Mouse (Mus musculus) right cerebral cortex, postnatal 25 days (tissue): ENCODE measurements around the gene Phldb2.

Experiments
- DNase-seq: peaks from one replicate; pipeline ENCODE4 v3.0.0; 2022

Gene Phldb2

GRCm38 (mm10) chr16:45945649-45946048 lies 7.7 kb downstream of the Phldb2 start:
- no peak for DNase-seq

- no peak for DNase-seq
Measured at GRCm38 (mm10) chr16:45945174-45945631, 8.2 kb downstream of the Phldb2 start.

DNA sequence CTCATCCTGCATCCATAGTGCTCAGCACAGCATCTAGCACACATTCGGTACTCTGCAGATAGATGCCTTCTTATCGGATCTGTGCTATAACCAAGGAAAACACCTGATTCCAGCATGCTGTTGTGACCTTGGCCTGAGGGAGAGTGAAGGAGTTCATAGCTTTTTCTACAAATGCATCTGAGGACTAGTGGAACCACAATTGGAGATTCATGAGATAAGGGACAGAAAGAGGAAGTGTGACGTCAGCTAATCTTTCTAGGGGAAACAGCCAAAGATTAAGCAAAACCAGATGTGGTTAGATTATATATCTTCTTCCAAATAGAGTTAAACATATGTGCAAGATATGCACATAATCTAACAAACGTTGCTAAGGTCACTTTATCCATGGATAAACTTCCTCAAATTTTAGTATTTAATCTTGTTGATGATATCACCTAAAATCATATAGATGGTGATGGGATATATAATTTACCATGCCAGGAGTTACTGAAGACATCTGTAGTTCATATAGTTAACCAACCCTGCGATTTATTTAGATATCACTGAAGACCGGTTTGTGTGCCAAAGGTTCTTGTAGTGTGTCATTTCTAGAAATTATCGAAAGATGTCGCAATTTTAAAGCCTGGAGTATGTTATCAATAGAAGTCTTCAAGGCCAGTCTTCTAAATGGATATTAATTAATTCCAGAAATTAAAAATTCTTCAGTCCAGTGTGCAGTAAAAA lies 11.1 kb downstream of the Phldb2 start:
- no peak for DNase-seq

DNA sequence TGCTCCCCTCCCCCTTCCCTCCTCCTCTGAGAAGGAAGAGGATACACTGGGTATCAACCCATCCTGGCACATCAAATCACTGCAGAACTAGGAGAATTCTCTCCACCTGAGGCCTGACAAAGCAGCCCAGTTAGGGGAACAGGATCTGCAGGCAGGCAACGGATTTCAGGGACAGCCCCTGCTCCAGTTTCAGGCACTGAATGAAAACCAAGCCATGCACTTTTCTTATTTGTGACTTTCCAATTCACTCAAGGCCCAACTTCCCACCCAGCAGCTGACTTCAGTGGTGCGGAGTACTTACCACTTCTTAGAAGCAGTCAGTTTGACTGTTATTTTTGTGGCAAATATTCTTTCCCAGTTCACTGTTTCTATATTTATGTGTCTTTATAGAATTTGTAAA lies 12.7 kb downstream of the Phldb2 start:
- DNase-seq: no peak

GRCm38 (mm10) chr16:45939436-45939835 lies 14.0 kb downstream of the Phldb2 start:
- no peak for DNase-seq

- DNase-seq: no peak
Measured at GRCm38 (mm10) chr16:45937381-45937780, 16.0 kb downstream of the Phldb2 start.

- no peak for DNase-seq
Measured at GRCm38 (mm10) chr16:45936521-45936920, 16.9 kb downstream of the Phldb2 start.

DNA sequence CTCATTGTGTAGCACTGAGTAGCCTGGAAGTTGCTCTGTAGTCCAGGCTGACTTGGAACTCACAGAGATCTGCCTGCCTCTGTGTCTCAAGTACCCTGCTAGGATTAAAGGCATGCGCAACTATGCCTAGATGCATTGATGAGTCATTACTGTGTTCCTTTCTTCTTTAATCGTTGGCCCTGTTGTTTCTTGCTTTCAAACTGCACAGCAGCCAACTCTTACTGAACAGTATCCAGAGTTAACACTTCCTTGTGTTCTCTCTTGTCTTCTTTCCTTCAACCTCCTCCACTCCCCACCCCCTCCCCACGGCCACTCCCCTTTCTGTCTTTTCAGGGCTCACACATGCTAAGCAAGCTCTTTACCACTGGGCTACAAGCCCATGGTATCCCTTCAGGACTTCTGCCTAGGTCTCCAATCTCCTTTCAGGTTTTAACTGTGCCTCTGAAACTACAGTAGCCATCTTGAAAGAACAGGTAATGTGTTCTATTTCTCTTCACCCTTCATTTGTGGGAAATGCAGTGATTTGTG lies 17.4 kb downstream of the Phldb2 start:
- no peak for DNase-seq

DNA sequence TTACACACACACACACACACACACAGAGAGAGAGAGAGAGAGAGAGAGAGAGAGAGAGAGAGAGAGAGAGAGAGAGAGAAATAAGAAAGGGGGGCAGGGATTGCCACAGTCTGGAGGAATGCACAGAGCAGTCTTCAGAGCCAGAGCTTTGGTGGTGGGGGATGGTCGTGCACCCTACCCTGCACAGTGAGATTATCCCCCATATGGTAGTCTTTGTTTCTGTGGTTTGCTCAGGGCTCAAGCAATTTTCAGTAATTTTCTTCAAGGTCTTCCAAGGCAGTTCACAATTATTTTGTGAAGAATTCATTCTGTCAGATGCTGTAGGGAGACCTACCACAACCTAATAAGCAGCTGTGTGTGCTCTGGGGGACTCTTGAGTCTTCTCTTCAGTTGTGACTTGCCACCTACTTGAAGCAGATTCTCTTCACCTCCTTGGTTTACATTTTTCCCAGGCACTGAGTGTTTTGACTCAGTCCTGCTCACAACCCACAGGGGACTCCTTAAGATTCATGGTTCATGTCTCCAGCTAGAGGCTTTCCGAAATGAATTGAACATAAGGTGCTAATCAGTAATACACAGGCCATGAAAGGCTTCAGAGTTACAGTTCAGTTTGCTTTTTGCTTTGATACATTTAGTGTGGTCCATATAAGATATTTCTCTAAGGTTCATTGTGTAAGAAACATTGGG lies 18.5 kb downstream of the Phldb2 start:
- DNase-seq: no peak

GRCm38 (mm10) chr16:45930308-45930707 lies 23.1 kb downstream of the Phldb2 start:
- no peak for DNase-seq

DNA sequence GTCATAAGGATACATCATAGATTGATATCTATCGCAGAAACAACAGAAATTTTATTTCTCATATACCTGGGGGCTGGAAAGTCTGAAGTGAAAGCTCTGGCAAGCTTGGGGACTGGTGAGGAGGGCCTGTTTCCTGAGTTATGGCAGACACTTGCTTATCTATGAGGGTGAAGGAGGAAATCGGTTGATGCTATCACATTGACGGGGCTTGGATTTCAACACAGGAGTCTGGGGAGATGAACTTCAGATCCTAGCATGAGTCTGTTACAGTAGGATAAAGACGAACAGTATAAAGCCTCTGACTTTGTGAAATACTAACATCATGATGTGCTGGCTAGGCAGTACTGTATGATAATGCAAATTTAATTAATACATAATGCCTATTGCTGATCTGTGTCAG lies 25.3 kb downstream of the Phldb2 start:
- no peak for DNase-seq

DNA sequence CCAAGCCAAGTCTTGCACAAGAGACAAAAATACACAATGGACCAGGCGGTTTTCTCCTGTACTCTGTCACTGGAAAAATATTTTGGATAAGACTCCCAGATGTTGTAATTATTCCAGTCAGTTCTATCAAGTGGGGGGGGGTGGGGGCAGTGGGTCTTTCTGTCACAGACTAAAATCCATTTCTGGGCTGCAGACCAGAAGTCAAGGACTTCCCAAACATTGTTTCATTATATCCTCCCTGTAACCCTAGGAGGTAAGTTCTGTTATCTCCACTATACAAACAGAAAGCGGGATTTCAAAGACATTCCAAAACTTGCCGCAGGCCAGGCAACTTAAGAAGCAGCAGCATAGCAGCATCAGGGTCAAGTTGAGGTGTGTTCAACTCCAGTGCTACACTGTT lies 25.8 kb downstream of the Phldb2 start:
- no peak for DNase-seq

DNA sequence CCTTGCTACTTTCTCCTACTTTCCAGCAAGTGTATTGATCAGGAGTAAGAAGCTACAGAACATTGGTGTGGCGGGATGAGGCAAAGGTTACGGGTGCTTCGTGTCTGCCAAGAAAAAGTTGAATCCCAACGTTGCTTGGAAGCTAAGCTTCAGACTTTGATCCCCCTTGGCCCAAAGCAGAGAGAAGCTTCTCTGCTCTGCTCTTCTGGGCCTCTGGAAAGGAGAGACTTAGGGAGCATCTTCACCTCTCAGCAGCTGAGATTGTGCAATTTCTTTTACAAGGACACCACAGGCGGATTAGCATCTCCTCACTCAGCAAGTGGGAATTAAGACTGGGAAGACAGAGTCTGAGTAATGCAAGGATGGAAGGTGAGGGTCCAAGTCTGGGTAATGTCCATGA lies 26.5 kb downstream of the Phldb2 start:
- DNase-seq: no peak

- no peak for DNase-seq
Measured at GRCm38 (mm10) chr16:45923731-45924424, 29.5 kb downstream of the Phldb2 start.

DNA sequence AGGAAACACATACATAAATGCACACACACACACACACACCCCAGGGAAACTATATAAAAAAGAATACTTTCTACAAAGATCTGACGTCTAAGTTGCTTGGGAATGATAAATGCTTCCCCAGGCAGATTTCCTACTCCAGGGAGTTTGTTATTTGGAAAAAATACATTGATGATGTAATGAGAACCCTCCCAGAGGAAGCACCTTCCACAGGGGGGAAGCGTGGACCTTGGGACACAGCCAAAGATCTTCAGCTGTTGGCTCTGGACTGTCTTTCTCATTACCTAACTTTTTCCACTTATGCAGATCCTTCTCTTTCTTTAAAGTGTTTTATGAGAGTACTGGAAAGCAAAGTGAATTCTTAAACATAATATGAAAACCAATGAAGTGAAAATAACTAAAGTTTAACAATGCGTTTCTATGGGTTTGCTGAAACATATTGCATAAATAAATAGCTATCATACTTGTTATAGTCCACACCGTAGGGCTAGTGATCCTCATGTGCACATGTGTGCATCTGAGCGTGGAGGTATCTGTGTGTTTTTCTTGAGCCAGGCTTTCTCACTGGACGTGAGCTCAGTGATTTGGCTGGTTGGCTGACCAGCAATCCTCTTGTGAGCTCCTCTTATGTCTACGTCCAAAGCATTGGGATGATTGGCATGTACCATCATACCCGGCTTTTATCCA lies 30.7 kb downstream of the Phldb2 start:
- no peak for DNase-seq

GRCm38 (mm10) chr16:45919572-45919971 lies 33.8 kb downstream of the Phldb2 start:
- no peak for DNase-seq

DNA sequence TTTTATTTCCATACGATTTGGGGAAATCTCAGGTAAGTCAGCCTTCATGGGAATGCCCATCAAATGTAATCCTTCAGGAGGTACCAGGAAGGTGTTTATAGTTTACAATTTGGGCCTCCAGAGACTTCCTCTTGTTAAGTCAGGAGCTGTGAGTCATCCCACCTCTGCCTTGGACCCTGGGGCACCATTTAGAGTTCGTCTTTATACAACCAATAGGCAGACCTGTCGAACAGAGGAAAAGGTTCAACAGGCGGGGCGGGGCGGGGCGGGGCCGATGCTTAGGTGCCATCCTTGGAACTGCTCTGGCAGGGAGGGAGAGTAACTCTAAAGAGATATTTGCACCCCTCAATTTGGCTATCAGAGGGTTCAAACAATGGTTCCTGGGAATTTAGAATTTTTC lies 49.8 kb downstream of the Phldb2 start:
- no peak for DNase-seq

DNA sequence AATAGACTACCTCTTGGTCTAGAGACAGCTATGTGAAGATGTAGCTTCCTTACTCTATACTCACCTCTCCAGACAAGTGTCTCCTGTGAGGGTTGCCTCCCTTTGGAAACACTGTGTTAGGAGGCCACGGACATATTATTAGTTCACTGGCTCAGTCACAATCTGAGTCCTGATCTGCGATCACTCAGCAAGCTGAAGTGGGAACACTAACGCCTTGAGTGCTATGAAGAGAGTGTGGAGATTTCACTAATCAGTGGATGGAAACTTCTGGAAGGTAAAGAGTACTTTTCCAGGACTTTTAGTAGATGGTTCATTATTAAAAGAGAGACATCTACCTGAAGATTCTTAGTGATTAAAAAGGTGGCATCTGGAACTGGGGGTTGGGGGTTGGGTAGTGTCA lies 54.9 kb downstream of the Phldb2 start:
- DNase-seq: no peak

DNA sequence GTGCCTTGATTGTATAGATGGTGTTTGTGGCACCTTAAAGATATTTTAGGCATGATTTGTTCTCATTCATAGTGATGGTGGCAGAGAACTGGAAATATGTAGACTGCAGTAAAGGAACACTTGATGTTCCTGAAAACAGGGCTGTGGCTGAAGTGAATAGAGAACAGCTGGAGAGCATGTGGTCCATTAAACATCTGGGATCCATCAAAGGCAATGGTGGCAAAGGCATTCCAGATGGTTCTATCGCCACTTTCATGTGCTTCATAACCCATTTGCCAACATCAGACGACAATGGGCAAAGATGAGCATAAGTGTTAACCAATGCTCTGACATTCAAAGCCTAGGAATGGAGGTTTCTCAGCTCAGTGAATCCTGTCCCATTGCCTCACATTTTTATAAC lies 56.8 kb downstream of the Phldb2 start:
- DNase-seq: no peak

DNA sequence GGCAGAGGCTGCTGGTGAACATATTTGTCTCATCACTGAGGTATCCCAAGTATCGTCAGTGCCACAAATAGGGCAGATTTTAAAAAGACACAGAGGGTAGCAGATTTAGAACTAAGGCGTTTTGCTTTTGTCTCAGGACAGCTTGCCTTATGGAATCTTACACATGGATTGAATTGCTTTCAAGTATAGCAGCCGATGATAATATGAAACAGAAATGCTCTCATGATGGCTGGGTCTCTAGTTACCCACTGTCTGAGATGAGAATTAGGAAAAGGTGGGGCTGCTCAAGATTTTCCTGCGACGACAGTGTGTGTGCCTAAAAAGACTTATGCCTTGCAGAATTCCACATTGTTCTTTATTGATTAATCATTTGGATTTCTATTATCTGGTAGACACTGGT lies 58.4 kb downstream of the Phldb2 start:
- DNase-seq: no peak

DNA sequence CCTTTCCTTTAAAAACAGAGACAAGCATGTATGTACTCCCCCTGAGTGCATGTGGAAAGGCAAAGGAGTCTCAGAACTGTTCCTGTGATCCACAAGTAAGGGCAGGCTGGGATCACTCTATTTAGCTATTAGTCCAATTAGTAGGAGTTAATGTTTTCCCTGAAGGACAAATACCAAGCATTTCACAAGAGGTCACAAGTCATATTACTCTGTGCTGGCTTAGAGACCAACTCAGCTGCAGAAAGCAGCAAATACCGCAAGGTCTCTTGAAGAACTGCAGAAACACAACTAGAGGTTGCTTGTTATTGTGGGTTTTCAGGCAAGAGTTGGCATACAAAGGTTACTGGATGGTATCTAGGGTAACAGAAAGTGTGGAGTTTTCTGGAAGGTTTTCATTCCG lies 59.6 kb downstream of the Phldb2 start:
- DNase-seq: no peak

- DNase-seq: no peak
Measured at GRCm38 (mm10) chr16:45892928-45893327, 60.5 kb downstream of the Phldb2 start.
